Mouse (Mus musculus): ENCODE results near the gene Gm3248. TPM values are rescaled to one million over a fixed set of nuclear protein-coding genes. Genes with fewer than 3 reads are reported as not detected.
"Not testable (repeated sequence)": the region's sequence is repeated elsewhere in the genome, so short reads cannot be mapped to it uniquely, and the experiment has no call there.

Gm3248 gene
- 3.6 and 4.9 TPM in 2 replicates for polyA plus RNA-seq (2014; fragmentation: Nextera tagmentation; extraction: Ambion mirVana)

GRCm38 (mm10) chr14:5961635-5962034 lies at the start of gene Gm3248:
Gene Gm3248, minus strand, starts transcription at chr14:5961745.
- not testable (repeated sequence) for H3K27ac ChIP-seq (ENCODE audit: low read depth, low read length); H3K4me1 ChIP-seq (ENCODE audit: control insufficient read depth, insufficient read depth, low read length); H3K36me3 ChIP-seq (ENCODE audit: control insufficient read depth, insufficient read depth, low read length); ATAC-seq (ENCODE audit: low read depth); H3K27me3 ChIP-seq (ENCODE audit: control insufficient read depth, insufficient read depth, low read length); H3K9me3 ChIP-seq (ENCODE audit: control insufficient read depth, low read length)
- Histone ChIP-seq H3K4me3 (ENCODE audit: low read depth, low read length) (peak within 1 kb of the TSS; percentile 41), H3K9ac (replicated peaks; ENCODE audit: low read depth, low read length) (peak within 1 kb of the TSS; percentile 55), H3K4me2 (ENCODE audit: low read depth, low read length) (peak within 1 kb of the TSS; percentile 61)
- 0% methylated on average over 15 of the region's 23 CpGs for WGBS

- H3K9ac ChIP-seq (replicated peaks; ENCODE audit: low read depth, low read length); H3K36me3 ChIP-seq (ENCODE audit: control insufficient read depth, insufficient read depth, low read length); H3K27ac ChIP-seq (ENCODE audit: low read depth, low read length); H3K27me3 ChIP-seq (ENCODE audit: control insufficient read depth, insufficient read depth, low read length); ATAC-seq (ENCODE audit: low read depth); H3K4me1 ChIP-seq (ENCODE audit: control insufficient read depth, insufficient read depth, low read length); H3K4me3 ChIP-seq (ENCODE audit: low read depth, low read length); H3K4me2 ChIP-seq (ENCODE audit: low read depth, low read length); H3K9me3 ChIP-seq (ENCODE audit: control insufficient read depth, low read length): not testable (repeated sequence)
- WGBS, result 77% methylated on average over 4 of the region's 7 CpGs
Measured at GRCm38 (mm10) chr14:5987136-5987535, 25.6 kb upstream of the Gm3248 start.

GRCm38 (mm10) chr14:5979037-5979436 lies 17.5 kb upstream of the Gm3248 start, which contains the start of gene Gm3453:
Gene Gm3453, minus strand, starts transcription at chr14:5979137.
- ATAC-seq (ENCODE audit: low read depth); H3K36me3 ChIP-seq (ENCODE audit: control insufficient read depth, insufficient read depth, low read length); H3K9ac ChIP-seq (replicated peaks; ENCODE audit: low read depth, low read length); H3K4me1 ChIP-seq (ENCODE audit: control insufficient read depth, insufficient read depth, low read length); H3K27ac ChIP-seq (ENCODE audit: low read depth, low read length); H3K9me3 ChIP-seq (ENCODE audit: control insufficient read depth, low read length); H3K4me3 ChIP-seq (ENCODE audit: low read depth, low read length); H3K4me2 ChIP-seq (ENCODE audit: low read depth, low read length); H3K27me3 ChIP-seq (ENCODE audit: control insufficient read depth, insufficient read depth, low read length): not testable (repeated sequence)
- WGBS, result 58% methylated on average over 2 of the region's 2 CpGs

GRCm38 (mm10) chr14:5962441-5962840 lies 896 bp upstream of the Gm3248 start:
- not testable (repeated sequence) for ATAC-seq (ENCODE audit: low read depth); H3K4me1 ChIP-seq (ENCODE audit: control insufficient read depth, insufficient read depth, low read length); H3K4me3 ChIP-seq (ENCODE audit: low read depth, low read length); H3K9me3 ChIP-seq (ENCODE audit: control insufficient read depth, low read length); H3K27me3 ChIP-seq (ENCODE audit: control insufficient read depth, insufficient read depth, low read length); H3K9ac ChIP-seq (replicated peaks; ENCODE audit: low read depth, low read length); H3K4me2 ChIP-seq (ENCODE audit: low read depth, low read length); H3K36me3 ChIP-seq (ENCODE audit: control insufficient read depth, insufficient read depth, low read length); H3K27ac ChIP-seq (ENCODE audit: low read depth, low read length)
- WGBS, result 35% methylated on average over 4 of the region's 4 CpGs

- not testable (repeated sequence) for H3K4me1 ChIP-seq (ENCODE audit: control insufficient read depth, insufficient read depth, low read length); H3K36me3 ChIP-seq (ENCODE audit: control insufficient read depth, insufficient read depth, low read length); H3K27ac ChIP-seq (ENCODE audit: low read depth, low read length); H3K9me3 ChIP-seq (ENCODE audit: control insufficient read depth, low read length); H3K27me3 ChIP-seq (ENCODE audit: control insufficient read depth, insufficient read depth, low read length)
- peak overlapping the region; percentile 61 for H3K4me2 ChIP-seq (ENCODE audit: low read depth, low read length)
- H3K9ac ChIP-seq (replicated peaks; ENCODE audit: low read depth, low read length), result peak overlapping the region; percentile 55
- 2% methylated on average over 23 of the region's 24 CpGs for WGBS
- 0 out of 2 replicates have a peak, but pooled peaks have one; percentile 66 for ATAC-seq (ENCODE audit: low read depth)
- H3K4me3 ChIP-seq (ENCODE audit: low read depth, low read length), result peak overlapping the region; percentile 41
Measured at GRCm38 (mm10) chr14:5961102-5961501, 443 bp downstream of the Gm3248 start.

GRCm38 (mm10) chr14:5960479-5960878 lies 1.1 kb downstream of the Gm3248 start:
- WGBS, result 3% methylated on average over 3 of the region's 10 CpGs
- H3K4me3 ChIP-seq (ENCODE audit: low read depth, low read length); H3K9ac ChIP-seq (replicated peaks; ENCODE audit: low read depth, low read length); H3K36me3 ChIP-seq (ENCODE audit: control insufficient read depth, insufficient read depth, low read length); H3K27me3 ChIP-seq (ENCODE audit: control insufficient read depth, insufficient read depth, low read length); H3K4me1 ChIP-seq (ENCODE audit: control insufficient read depth, insufficient read depth, low read length); H3K9me3 ChIP-seq (ENCODE audit: control insufficient read depth, low read length); H3K4me2 ChIP-seq (ENCODE audit: low read depth, low read length); ATAC-seq (ENCODE audit: low read depth); H3K27ac ChIP-seq (ENCODE audit: low read depth, low read length): not testable (repeated sequence)

- H3K4me2 ChIP-seq (ENCODE audit: low read depth, low read length); H3K9me3 ChIP-seq (ENCODE audit: control insufficient read depth, low read length); H3K36me3 ChIP-seq (ENCODE audit: control insufficient read depth, insufficient read depth, low read length); H3K9ac ChIP-seq (replicated peaks; ENCODE audit: low read depth, low read length); H3K27me3 ChIP-seq (ENCODE audit: control insufficient read depth, insufficient read depth, low read length); H3K4me1 ChIP-seq (ENCODE audit: control insufficient read depth, insufficient read depth, low read length); H3K27ac ChIP-seq (ENCODE audit: low read depth, low read length); ATAC-seq (ENCODE audit: low read depth); H3K4me3 ChIP-seq (ENCODE audit: low read depth, low read length): not testable (repeated sequence)
- 80% methylated on average over 7 of the region's 7 CpGs for WGBS
Measured at GRCm38 (mm10) chr14:5923276-5923675, 38.3 kb downstream of the Gm3248 start.

GRCm38 (mm10) chr14:5918330-5918942 lies 43.1 kb downstream of the Gm3248 start:
- 77% methylated on average over 4 of the region's 4 CpGs for WGBS
- H3K9ac ChIP-seq (replicated peaks; ENCODE audit: low read depth, low read length); H3K4me2 ChIP-seq (ENCODE audit: low read depth, low read length); ATAC-seq (ENCODE audit: low read depth); H3K9me3 ChIP-seq (ENCODE audit: control insufficient read depth, low read length); H3K36me3 ChIP-seq (ENCODE audit: control insufficient read depth, insufficient read depth, low read length); H3K27me3 ChIP-seq (ENCODE audit: control insufficient read depth, insufficient read depth, low read length); H3K4me1 ChIP-seq (ENCODE audit: control insufficient read depth, insufficient read depth, low read length); H3K27ac ChIP-seq (ENCODE audit: low read depth, low read length); H3K4me3 ChIP-seq (ENCODE audit: low read depth, low read length): not testable (repeated sequence)

GRCm38 (mm10) chr14:5913701-5914100 lies 47.8 kb downstream of the Gm3248 start:
- not testable (repeated sequence) for H3K36me3 ChIP-seq (ENCODE audit: control insufficient read depth, insufficient read depth, low read length); H3K27me3 ChIP-seq (ENCODE audit: control insufficient read depth, insufficient read depth, low read length); H3K9me3 ChIP-seq (ENCODE audit: control insufficient read depth, low read length); ATAC-seq (ENCODE audit: low read depth); H3K27ac ChIP-seq (ENCODE audit: low read depth, low read length); H3K9ac ChIP-seq (replicated peaks; ENCODE audit: low read depth, low read length); H3K4me1 ChIP-seq (ENCODE audit: control insufficient read depth, insufficient read depth, low read length); H3K4me3 ChIP-seq (ENCODE audit: low read depth, low read length); H3K4me2 ChIP-seq (ENCODE audit: low read depth, low read length)
- 87% methylated on average over 2 of the region's 2 CpGs for WGBS
